Mouse (Mus musculus): ENCODE results near the gene Tomm34. TPM values are rescaled to one million over a fixed set of nuclear protein-coding genes. Genes with fewer than 3 reads are reported as not detected.

The Tomm34 gene
- total and polyA plus RNA-seq, 3 experiments = 25.6 to 40.7 (median 26.8) TPM

DNA sequence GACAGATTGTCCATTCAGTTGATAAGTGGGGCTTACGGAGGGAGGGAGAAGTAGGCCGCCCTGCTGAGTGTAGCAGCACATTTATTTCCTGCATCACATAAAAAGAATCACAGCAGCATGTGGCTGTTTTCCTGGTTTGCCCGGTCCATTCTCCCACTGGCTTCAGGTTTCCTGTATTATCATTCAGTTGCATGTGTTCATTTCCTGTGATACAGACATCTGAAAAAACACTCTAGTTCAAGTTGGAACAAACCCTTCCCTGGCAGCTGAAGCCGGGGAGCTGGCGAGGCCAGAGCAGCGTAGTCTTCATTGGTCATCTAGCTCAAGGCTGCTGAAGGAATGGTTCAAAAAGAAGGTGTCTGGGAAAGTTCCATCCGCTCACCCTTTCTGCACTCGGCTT is 40.6 kb upstream of the Tomm34 start:
- in situ Hi-C loops (cut with MboI; ENCODE audit: low pct_ligation_motif_present, low pct_unique_long_range_greater_than_20kb, low sequenced_read_pairs) = no loop called here
- Histone ChIP-seq H3K27me3 (replicated peaks) (no peaks in the 10 kb centered on the region), H3K79me2 (replicated peaks; ENCODE audit: control insufficient read depth, extremely low read depth, insufficient read depth, poor library complexity, severe bottlenecking) (no peaks in the 10 kb centered on the region; the same call in 1 of the 2 replicates), H3K9me3 (replicated peaks; ENCODE audit: low read length) (no peaks in the 10 kb centered on the region), H3K27ac (ENCODE audit: insufficient read depth, low read depth) (no peak overlapping the region), H3K4me3 (replicated peaks in 1 of 3; ENCODE audit: low read depth in 2 of 3, low read length in 2 of 3, poor library complexity in 1 of 3) (no peak overlapping the region), H3K36me3 (replicated peaks in 1 of 2; ENCODE audit: control insufficient read depth in 1 of 2, insufficient read depth in 1 of 2, low read length in 1 of 2) (peaks cover 55 to 90% of the 10 kb centered on the region in 2 experiments), H3K9ac (ENCODE audit: insufficient read depth, low read depth) (no peak overlapping the region), H3K4me2 (ENCODE audit: insufficient read depth, low read depth, poor library complexity, severe bottlenecking) (no peak overlapping the region), H3K4me1 (ENCODE audit: control insufficient read depth in 1 of 2, insufficient read depth in 2 of 2) (peaks cover 0 to 3% of the 10 kb centered on the region in 2 experiments; a peak in 2 of 4 replicates)
- DNase-seq (ENCODE audit: extremely low read depth) = no peak
- dilution Hi-C loops (cut with MboI; ENCODE audit: extremely low pct_ligation_motif_present, extremely low pct_unique_long_range_greater_than_20kb, low sequenced_read_pairs) = no loop called here
- TF ChIP-seq SMC3 (IDR thresholded peaks at IDR 0.05; ENCODE audit: low read depth, low read length) = no peak
- no peak for TF ChIP-seq BHLHE40 (IDR thresholded peaks at IDR 0.05; ENCODE audit: low read depth, low read length)
- no peak for TF ChIP-seq CHD2 (IDR thresholded peaks at IDR 0.05; ENCODE audit: low read length)
- no peak for TF ChIP-seq RAD21 (IDR thresholded peaks at IDR 0.05; ENCODE audit: low read depth, low read length)
- TF ChIP-seq MXI1 (IDR thresholded peaks at IDR 0.05; ENCODE audit: low read depth, low read length) = no peak
- TF ChIP-seq HCFC1 (IDR thresholded peaks at IDR 0.05; ENCODE audit: low read depth, low read length) = no peak
- TF ChIP-seq PAX5 (IDR thresholded peaks at IDR 0.05; ENCODE audit: low read length) = no peak
- no peak for TF ChIP-seq ELF1 (IDR thresholded peaks at IDR 0.05; ENCODE audit: low read depth, low read length)

DNA sequence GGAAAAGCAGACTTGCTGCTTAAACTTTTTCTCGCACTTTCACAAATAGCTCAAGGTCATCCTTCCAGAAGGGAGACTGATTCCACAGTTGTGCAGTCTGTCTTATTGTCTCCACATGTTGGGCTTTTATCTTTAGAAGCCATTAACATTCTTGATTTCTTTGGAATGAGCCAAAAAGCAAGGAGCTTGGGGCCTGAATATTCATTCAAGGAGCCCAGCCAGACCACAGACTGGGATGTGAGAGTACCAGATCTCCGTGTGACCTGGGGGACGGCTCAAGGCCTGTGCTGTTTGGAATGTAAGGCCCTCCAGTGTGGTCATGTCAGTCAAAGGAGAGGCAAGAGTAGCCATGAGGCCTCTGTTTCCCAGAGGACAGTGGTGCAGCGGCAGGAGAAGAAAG is 37.5 kb upstream of the Tomm34 start:
- dilution Hi-C loops (cut with MboI; ENCODE audit: extremely low pct_ligation_motif_present, extremely low pct_unique_long_range_greater_than_20kb, low sequenced_read_pairs) = no loop called here
- Histone ChIP-seq H3K4me3 (replicated peaks in 1 of 3; ENCODE audit: low read depth in 2 of 3, low read length in 2 of 3, poor library complexity in 1 of 3) (no peak overlapping the region), H3K4me1 (ENCODE audit: control insufficient read depth in 1 of 2, insufficient read depth in 2 of 2) (peaks cover 0 to 14% of the 10 kb centered on the region in 2 experiments; a peak in 2 of 4 replicates), H3K27ac (ENCODE audit: insufficient read depth, low read depth) (no peak overlapping the region), H3K79me2 (replicated peaks; ENCODE audit: control insufficient read depth, extremely low read depth, insufficient read depth, poor library complexity, severe bottlenecking) (peaks cover 4% of the 10 kb centered on the region; the same call in 1 of the 2 replicates), H3K27me3 (replicated peaks) (no peaks in the 10 kb centered on the region), H3K9me3 (replicated peaks; ENCODE audit: low read length) (no peaks in the 10 kb centered on the region), H3K9ac (ENCODE audit: insufficient read depth, low read depth) (no peak overlapping the region), H3K36me3 (replicated peaks in 1 of 2; ENCODE audit: control insufficient read depth in 1 of 2, insufficient read depth in 1 of 2, low read length in 1 of 2) (peaks cover 53 to 92% of the 10 kb centered on the region in 2 experiments), H3K4me2 (ENCODE audit: insufficient read depth, low read depth, poor library complexity, severe bottlenecking) (no peak overlapping the region)
- TF ChIP-seq ZMIZ1 (IDR thresholded peaks at IDR 0.05; ENCODE audit: low read depth, low read length) = no peak
- TF ChIP-seq ZKSCAN1 (IDR thresholded peaks at IDR 0.05; ENCODE audit: borderline replicate concordance, low read depth, low read length) = no peak
- TF ChIP-seq SMC3 (IDR thresholded peaks at IDR 0.05; ENCODE audit: low read depth, low read length) = no peak
- TF ChIP-seq IRF4 (IDR thresholded peaks at IDR 0.05; ENCODE audit: low read depth, low read length) = no peak
- no peak for TF ChIP-seq KAT2A (IDR thresholded peaks at IDR 0.05; ENCODE audit: insufficient replicate concordance, low read length)
- TF ChIP-seq TCF12 (IDR thresholded peaks at IDR 0.05; ENCODE audit: low read depth, low read length) = no peak
- no peak for TF ChIP-seq GABPA (IDR thresholded peaks at IDR 0.05; ENCODE audit: insufficient replicate concordance, low read depth, low read length)
- no peak for TF ChIP-seq ELF1 (IDR thresholded peaks at IDR 0.05; ENCODE audit: low read depth, low read length)
- DNase-seq (ENCODE audit: extremely low read depth) = no peak
- in situ Hi-C loops (cut with MboI; ENCODE audit: low pct_ligation_motif_present, low pct_unique_long_range_greater_than_20kb, low sequenced_read_pairs) = no loop called here
